Mouse (Mus musculus) limb, embryonic 15.5 days (tissue): ENCODE measurements at regions not wholly inside any gene's neighbourhood (a gene's known extent, or its start where the extent isn't known, plus 50 kb on each side); places are given as distances from the start of the nearest gene placed in this dataset.

Source experiments
- ATAC-seq: fragments of 200-750 bp; cut with Nextera tagmentation; 2 replicates; pipeline ENCODE4 v1.8.0; 2017; ENCODE audit warnings: low read depth, moderate TSS enrichment; ENCODE audit not compliant: insufficient number of reproducible peaks, low FRiP score, low TSS enrichment
- H3K27ac ChIP-seq: fragments of 300-500 bp; sonication (generic); 2 replicates; pipeline ENCODE4 v1.5.1; 2015; ENCODE audit warnings: moderate library complexity, mild to moderate bottlenecking, inconsistent platforms
- H3K27me3 ChIP-seq: fragments of 300-500 bp; sonication (generic); 2 replicates; pipeline ENCODE4 v1.6.1; 2015; ENCODE audit warnings: inconsistent platforms
- H3K36me3 ChIP-seq: fragments of 300-500 bp; sonication (generic); 2 replicates; pipeline ENCODE4 v1.6.1; 2015; ENCODE audit warnings: inconsistent platforms
- H3K4me1 ChIP-seq: fragments of 300-500 bp; sonication (generic); 2 replicates; pipeline ENCODE4 v1.6.1; 2015; ENCODE audit warnings: inconsistent platforms
- H3K4me2 ChIP-seq: fragments of 300-500 bp; sonication (generic); 2 replicates; pipeline ENCODE4 v1.6.1; 2015; ENCODE audit warnings: mild to moderate bottlenecking, inconsistent platforms
- H3K4me3 ChIP-seq: fragments of 300-500 bp; sonication (generic); 2 replicates; pipeline ENCODE4 v1.5.1; 2015; ENCODE audit warnings: mild to moderate bottlenecking, inconsistent platforms
- H3K9ac ChIP-seq: fragments of 300-500 bp; sonication (generic); 2 replicates; pipeline ENCODE4 v1.6.1; 2015; ENCODE audit warnings: inconsistent platforms
- H3K9me3 ChIP-seq: fragments of 300-500 bp; sonication (generic); 2 replicates; pipeline ENCODE4 v1.6.1; 2016; ENCODE audit warnings: inconsistent platforms
- WGBS: fragments of 180-500 bp; shearing (Covaris S2); methylation state at CpG from one replicate; pipeline ENCODE4 v1.1.7; 2015; 5-methylcytosine and 5-hydroxymethylcytosine counted together

- Histone ChIP-seq H3K4me3 (no peak overlapping the region), H3K4me1 (no peaks in the 10 kb centered on the region), H3K27me3 (no peaks in the 10 kb centered on the region), H3K27ac (no peak overlapping the region), H3K4me2 (no peak overlapping the region), H3K9me3 (no peaks in the 10 kb centered on the region), H3K36me3 (no peaks in the 10 kb centered on the region), H3K9ac (no peak overlapping the region)
- ATAC-seq, result no peak
- WGBS, result 74% methylated on average over 4 of the region's 4 CpGs
These were observed 340.4 kb upstream of the Fam98a start for GRCm38 (mm10) chr17:75892156-75892555.

- Histone ChIP-seq H3K27ac (no peak overlapping the region), H3K4me1 (no peaks in the 10 kb centered on the region), H3K9ac (no peak overlapping the region), H3K4me2 (no peak overlapping the region), H3K36me3 (no peaks in the 10 kb centered on the region), H3K9me3 (no peaks in the 10 kb centered on the region), H3K27me3 (no peaks in the 10 kb centered on the region), H3K4me3 (no peak overlapping the region)
- ATAC-seq, result no peak
- WGBS, result 82% methylated on average over 4 of the region's 4 CpGs
These were observed 339.8 kb upstream of the Fam98a start for GRCm38 (mm10) chr17:75891564-75891963.

GRCm38 (mm10) chr17:75877848-75878247, 326.1 kb upstream of the Fam98a start:
- Histone ChIP-seq H3K4me1 (no peaks in the 10 kb centered on the region), H3K9ac (no peak overlapping the region), H3K4me3 (no peak overlapping the region), H3K36me3 (no peaks in the 10 kb centered on the region), H3K4me2 (no peak overlapping the region), H3K27me3 (no peaks in the 10 kb centered on the region), H3K9me3 (no peaks in the 10 kb centered on the region), H3K27ac (no peak overlapping the region)
- no peak for ATAC-seq
- WGBS, result 29% methylated on average over 1 of the region's 1 CpGs

- Histone ChIP-seq H3K4me3 (no peak overlapping the region), H3K4me2 (no peak overlapping the region), H3K27me3 (no peaks in the 10 kb centered on the region), H3K36me3 (no peaks in the 10 kb centered on the region), H3K4me1 (no peaks in the 10 kb centered on the region), H3K9me3 (no peaks in the 10 kb centered on the region), H3K9ac (no peak overlapping the region), H3K27ac (no peak overlapping the region)
- no peak for ATAC-seq
- WGBS, result 74% methylated on average over 7 of the region's 7 CpGs
These were observed 325.1 kb upstream of the Fam98a start for GRCm38 (mm10) chr17:75876895-75877294.

- no peak overlapping the region for H3K4me3 ChIP-seq
- WGBS, result 83% methylated on average over 6 of the region's 6 CpGs
- H3K36me3 ChIP-seq, result no peaks in the 10 kb centered on the region
- ATAC-seq, result no peak
- no peaks in the 10 kb centered on the region for H3K9me3 ChIP-seq
- H3K9ac ChIP-seq, result no peak overlapping the region
- H3K27ac ChIP-seq, result no peak overlapping the region
- H3K27me3 ChIP-seq, result no peaks in the 10 kb centered on the region
- H3K4me2 ChIP-seq, result no peak overlapping the region
- no peaks in the 10 kb centered on the region for H3K4me1 ChIP-seq
These were observed 322.8 kb upstream of the Fam98a start for GRCm38 (mm10) chr17:75874535-75874934.

- WGBS, result 72% methylated on average over 2 of the region's 2 CpGs
- Histone ChIP-seq H3K4me3 (no peak overlapping the region), H3K4me1 (no peaks in the 10 kb centered on the region), H3K36me3 (no peaks in the 10 kb centered on the region), H3K9me3 (no peaks in the 10 kb centered on the region), H3K27me3 (no peaks in the 10 kb centered on the region), H3K9ac (no peak overlapping the region), H3K27ac (no peak overlapping the region), H3K4me2 (no peak overlapping the region)
- ATAC-seq, result no peak
These were observed 318.7 kb upstream of the Fam98a start for GRCm38 (mm10) chr17:75870492-75870891.

GRCm38 (mm10) chr17:75857015-75857414, 305.3 kb upstream of the Fam98a start:
- ATAC-seq, result no peak
- Histone ChIP-seq H3K4me3 (no peak overlapping the region), H3K27me3 (no peaks in the 10 kb centered on the region), H3K4me2 (no peak overlapping the region), H3K27ac (no peak overlapping the region), H3K4me1 (no peaks in the 10 kb centered on the region), H3K9ac (no peak overlapping the region), H3K9me3 (no peaks in the 10 kb centered on the region), H3K36me3 (no peaks in the 10 kb centered on the region)
- 41% methylated on average over 8 of the region's 8 CpGs for WGBS

GRCm38 (mm10) chr17:75815997-75816626, 264.4 kb upstream of the Fam98a start:
- H3K4me2 ChIP-seq, result no peak overlapping the region
- no peaks in the 10 kb centered on the region for H3K27me3 ChIP-seq
- WGBS, result 77% methylated on average over 12 of the region's 12 CpGs
- H3K9me3 ChIP-seq, result no peaks in the 10 kb centered on the region
- no peaks in the 10 kb centered on the region for H3K36me3 ChIP-seq
- H3K9ac ChIP-seq, result no peak overlapping the region
- no peak overlapping the region for H3K27ac ChIP-seq
- H3K4me3 ChIP-seq, result no peak overlapping the region
- H3K4me1 ChIP-seq, result no peaks in the 10 kb centered on the region
- ATAC-seq, result no peak

GRCm38 (mm10) chr17:75812163-75812562, 260.4 kb upstream of the Fam98a start:
- Histone ChIP-seq H3K4me2 (no peak overlapping the region), H3K9me3 (no peaks in the 10 kb centered on the region), H3K36me3 (no peaks in the 10 kb centered on the region), H3K27ac (no peak overlapping the region), H3K9ac (no peak overlapping the region), H3K27me3 (no peaks in the 10 kb centered on the region), H3K4me1 (no peaks in the 10 kb centered on the region), H3K4me3 (no peak overlapping the region)
- WGBS, result 73% methylated on average over 3 of the region's 3 CpGs
- no peak for ATAC-seq

GRCm38 (mm10) chr17:75808524-75809326, 257.0 kb upstream of the Fam98a start:
- Histone ChIP-seq H3K9me3 (no peaks in the 10 kb centered on the region), H3K36me3 (no peaks in the 10 kb centered on the region), H3K4me3 (no peak overlapping the region), H3K27ac (no peak overlapping the region), H3K27me3 (no peaks in the 10 kb centered on the region), H3K9ac (no peak overlapping the region), H3K4me2 (no peak overlapping the region), H3K4me1 (no peaks in the 10 kb centered on the region)
- ATAC-seq, result no peak
- WGBS, result 63% methylated on average over 6 of the region's 6 CpGs

GRCm38 (mm10) chr17:75808025-75808424, 256.3 kb upstream of the Fam98a start:
- H3K4me3 ChIP-seq, result no peak overlapping the region
- no peaks in the 10 kb centered on the region for H3K36me3 ChIP-seq
- no peaks in the 10 kb centered on the region for H3K27me3 ChIP-seq
- no peak overlapping the region for H3K4me2 ChIP-seq
- H3K9me3 ChIP-seq, result no peaks in the 10 kb centered on the region
- ATAC-seq, result no peak
- H3K9ac ChIP-seq, result no peak overlapping the region
- H3K4me1 ChIP-seq, result no peaks in the 10 kb centered on the region
- H3K27ac ChIP-seq, result no peak overlapping the region
- 82% methylated on average over 1 of the region's 1 CpGs for WGBS

GRCm38 (mm10) chr17:75804358-75804757, 252.6 kb upstream of the Fam98a start:
- ATAC-seq, result no peak

More at GRCm38 (mm10) chr17:75804358-75804757, 252.6 kb upstream of the Fam98a start:
- WGBS, result 22% methylated on average over 1 of the region's 1 CpGs
- H3K9ac ChIP-seq, result no peak overlapping the region
- H3K36me3 ChIP-seq, result no peaks in the 10 kb centered on the region
- no peak overlapping the region for H3K4me3 ChIP-seq
- no peaks in the 10 kb centered on the region for H3K9me3 ChIP-seq
- H3K27me3 ChIP-seq, result no peaks in the 10 kb centered on the region
- H3K4me1 ChIP-seq, result no peaks in the 10 kb centered on the region
- H3K27ac ChIP-seq, result no peak overlapping the region
- H3K4me2 ChIP-seq, result no peak overlapping the region
